Mouse (Mus musculus) heart, embryonic 11.5 days (tissue): Measurements from ENCODE around the gene Morn4. TPM values are rescaled to one million over a fixed set of nuclear protein-coding genes. Genes with fewer than 3 reads are reported as not detected.

ENCODE experiments used
- ATAC-seq: fragments of 200-750 bp; cut with Nextera tagmentation; replicated peaks from 2 replicates; pipeline ENCODE4 v1.8.0; 2017; ENCODE audit warnings: moderate library complexity; ENCODE audit not compliant: insufficient number of reproducible peaks, low FRiP score, low TSS enrichment
- H3K27ac ChIP-seq: fragments of 300-500 bp; sonication (generic); 2 replicates; pipeline ENCODE4 v1.5.1; 2014; ENCODE audit warnings: mild to moderate bottlenecking, low read depth, low read length
- H3K27me3 ChIP-seq: fragments of 300-500 bp; sonication (generic); 2 replicates; pipeline ENCODE4 v1.6.1; 2014; ENCODE audit warnings: mild to moderate bottlenecking, low read length, mixed read lengths; ENCODE audit not compliant: control insufficient read depth, insufficient read depth
- H3K36me3 ChIP-seq: fragments of 300-500 bp; sonication (generic); 2 replicates; pipeline ENCODE4 v1.6.1; 2014; ENCODE audit warnings: mild to moderate bottlenecking, low read length, moderate library complexity, mixed read lengths; ENCODE audit not compliant: control insufficient read depth, insufficient read depth
- H3K4me1 ChIP-seq: fragments of 300-500 bp; sonication (generic); 2 replicates; pipeline ENCODE4 v1.6.1; 2014; ENCODE audit warnings: low read length; ENCODE audit not compliant: control insufficient read depth, insufficient read depth
- H3K4me2 ChIP-seq: fragments of 300-500 bp; sonication (generic); 2 replicates; pipeline ENCODE4 v1.6.1; 2014; ENCODE audit warnings: mild to moderate bottlenecking, moderate library complexity
- H3K4me3 ChIP-seq: fragments of 300-500 bp; sonication (generic); 2 replicates; pipeline ENCODE4 v1.5.1; 2014; ENCODE audit warnings: low read depth, low read length
- H3K9ac ChIP-seq: fragments of 300-500 bp; sonication (generic); 2 replicates; pipeline ENCODE4 v1.6.1; 2014; ENCODE audit warnings: mild to moderate bottlenecking, low read depth, low read length, moderate library complexity
- H3K9me3 ChIP-seq: fragments of 300-500 bp; sonication (generic); replicated peaks from 2 replicates; pipeline ENCODE4 v1.6.1; 2016; ENCODE audit warnings: low read length; ENCODE audit not compliant: control insufficient read depth
- WGBS: fragments of 180-500 bp; shearing (Covaris S2); extraction: QIAGEN DNeasy Blood & Tissue Kit; methylation state at CpG from one replicate; pipeline ENCODE4 v1.1.7; 2014; ENCODE audit not compliant: insufficient replicate concordance; 5-methylcytosine and 5-hydroxymethylcytosine counted together
- polyA plus RNA-seq: library from polyadenylated mRNA; unstranded; fragments of >200 nt; fragmentation: Nextera tagmentation; extraction: Ambion mirVana; gene quantifications from 2 replicates; pipeline ENCODE4 v1.2.1, GENCODE M21; 2014

Morn4 gene
- polyA plus RNA-seq, 1 experiment from 2014 or later = 18.7 TPM

DNA sequence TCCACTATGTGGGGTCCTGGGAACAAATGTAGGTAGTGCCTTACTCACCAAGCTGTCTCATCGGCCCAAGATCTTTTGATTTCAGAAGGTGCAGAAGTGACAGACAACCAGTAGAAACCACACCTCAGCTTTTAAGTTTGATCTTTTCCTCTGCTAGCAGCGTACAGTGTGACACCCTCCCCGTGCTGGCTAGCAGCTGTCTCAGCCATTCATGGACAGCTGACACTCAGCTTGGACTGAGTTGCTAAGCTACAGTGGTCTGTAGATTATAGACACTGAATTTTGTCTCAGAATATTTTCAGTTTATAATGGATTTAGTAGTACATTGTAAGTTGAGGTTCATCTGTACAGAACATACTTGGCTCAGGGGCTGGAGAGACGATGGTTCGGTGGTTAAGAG lies 55.0 kb downstream of the Morn4 start:
- Histone ChIP-seq H3K4me1 (peaks cover 11% of the 10 kb centered on the region), H3K36me3 (peaks cover 2% of the 10 kb centered on the region; the same call in 1 of the 2 replicates), H3K4me3 (no peak overlapping the region), H3K27me3 (no peaks in the 10 kb centered on the region), H3K9me3 (no peaks in the 10 kb centered on the region), H3K27ac (no peak overlapping the region), H3K4me2 (no peak overlapping the region), H3K9ac (no peak overlapping the region)
- no peak for ATAC-seq
- WGBS = 80% methylated on average over 5 of the region's 5 CpGs

DNA sequence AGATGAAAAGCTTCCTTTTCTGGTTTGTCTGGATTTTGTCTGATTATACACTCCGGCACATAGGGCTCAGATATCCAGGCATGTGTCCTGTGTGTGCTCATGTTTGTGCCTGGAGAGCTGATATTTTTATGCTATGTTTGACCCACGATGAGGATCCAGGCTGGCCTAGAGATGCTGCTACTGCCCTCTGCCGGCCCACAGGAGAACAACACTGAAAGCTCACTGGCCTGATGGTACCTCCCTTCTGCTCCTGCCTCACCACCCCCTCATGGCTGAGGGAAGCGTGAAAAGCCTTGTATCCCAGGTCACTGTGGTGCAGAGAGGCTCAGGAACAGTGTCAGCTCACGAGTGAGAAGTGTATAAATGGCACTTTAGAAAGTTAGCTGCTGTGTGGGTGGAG lies 60.0 kb downstream of the Morn4 start:
- Histone ChIP-seq H3K27me3 (no peaks in the 10 kb centered on the region), H3K4me3 (no peak overlapping the region), H3K4me1 (peaks cover 3% of the 10 kb centered on the region), H3K36me3 (no peaks in the 10 kb centered on the region), H3K9me3 (no peaks in the 10 kb centered on the region), H3K4me2 (no peak overlapping the region), H3K27ac (no peak overlapping the region), H3K9ac (no peak overlapping the region)
- WGBS = 6% methylated on average over 5 of the region's 5 CpGs
- no peak for ATAC-seq

Other genes starting within 250 kb of the Morn4 start
- gene Frat2, start 238.2 kb downstream of the Morn4 start, polyA plus RNA-seq = 1.1 and 2.2 TPM in 2 replicates
- gene Rrp12, start 190.2 kb downstream of the Morn4 start, polyA plus RNA-seq = 8.5 and 10.4 TPM in 2 replicates
- 1,127 and 1,144 TPM in 2 replicates for gene Pgam1, start 174.4 kb downstream of the Morn4 start, polyA plus RNA-seq
- gene Exosc1, start 152.9 kb downstream of the Morn4 start, polyA plus RNA-seq = 50.6 and 54.8 TPM in 2 replicates
- 49.5 and 49.6 TPM in 2 replicates for gene Zdhhc16, start 152.9 kb downstream of the Morn4 start, polyA plus RNA-seq
- gene Mms19, start 105.2 kb downstream of the Morn4 start, polyA plus RNA-seq = 24.8 and 26.9 TPM in 2 replicates
- 9.7 and 10.2 TPM in 2 replicates for gene Ubtd1, start 104.6 kb downstream of the Morn4 start, polyA plus RNA-seq
- gene Ankrd2, start 50.4 kb downstream of the Morn4 start, polyA plus RNA-seq = not detected in 2 replicates
- 0.72 and 1.6 TPM in 2 replicates for gene Hoga1, start 40.7 kb downstream of the Morn4 start, polyA plus RNA-seq
- not detected in 2 replicates for gene 4933411K16Rik, start 34.1 kb downstream of the Morn4 start, polyA plus RNA-seq
- 14.6 and 16.3 TPM in 2 replicates for gene Pi4k2a, start 4.1 kb upstream of the Morn4 start, polyA plus RNA-seq
- 29.5 and 31.1 TPM in 2 replicates for gene Avpi1, start 42.7 kb upstream of the Morn4 start, polyA plus RNA-seq
- gene Marveld1, start 61.0 kb upstream of the Morn4 start, polyA plus RNA-seq = 13.9 and 14.4 TPM in 2 replicates
- gene Zfyve27, start 77.6 kb upstream of the Morn4 start, polyA plus RNA-seq = 11.6 and 13.5 TPM in 2 replicates
- gene Sfrp5, start 115.9 kb upstream of the Morn4 start, polyA plus RNA-seq = 5.7 and 6.1 TPM in 2 replicates
- 0.10 and 0.20 TPM in 2 replicates for gene Golga7b, start 161.2 kb upstream of the Morn4 start, polyA plus RNA-seq